Mouse (Mus musculus): ENCODE measurements around the gene Pgpep1.

Gene Pgpep1

GRCm38 (mm10) chr8:70632346-70632892 lies 27.8 kb downstream of the Pgpep1 start, which contains the start of gene Gdf15:
Gene Gdf15 (minus strand): TSS chr8:70632456.
- DNase-seq (ENCODE audit: low spot score in 2 of 2), result no peak

- DNase-seq (ENCODE audit: low spot score in 2 of 2), result no peak
Measured at GRCm38 (mm10) chr8:70631436-70631835, 28.8 kb downstream of the Pgpep1 start.

- DNase-seq (ENCODE audit: low spot score in 2 of 2), result peak in 1 of 2 experiments; percentile 66
Measured at GRCm38 (mm10) chr8:70630532-70631381, 29.4 kb downstream of the Pgpep1 start.

GRCm38 (mm10) chr8:70629574-70630531 lies 30.3 kb downstream of the Pgpep1 start:
- peak; percentile 77 to 83 for DNase-seq (ENCODE audit: low spot score in 2 of 2)

GRCm38 (mm10) chr8:70628986-70629490 lies 31.1 kb downstream of the Pgpep1 start:
- DNase-seq (ENCODE audit: low spot score in 2 of 2), result no peak

GRCm38 (mm10) chr8:70627041-70627440 lies 33.1 kb downstream of the Pgpep1 start:
- no peak for DNase-seq (ENCODE audit: low spot score in 2 of 2)

GRCm38 (mm10) chr8:70625104-70625503 lies 35.1 kb downstream of the Pgpep1 start:
- peak in 1 of 2 experiments; percentile 62 for DNase-seq (ENCODE audit: low spot score in 2 of 2)

- DNase-seq (ENCODE audit: low spot score in 2 of 2), result no peak
Measured at GRCm38 (mm10) chr8:70622220-70622619, 38.0 kb downstream of the Pgpep1 start.

GRCm38 (mm10) chr8:70618888-70619334 lies 41.3 kb downstream of the Pgpep1 start:
- no peak for DNase-seq (ENCODE audit: low spot score in 2 of 2)

- DNase-seq (ENCODE audit: low spot score in 2 of 2), result no peak
Measured at GRCm38 (mm10) chr8:70617985-70618384, 42.2 kb downstream of the Pgpep1 start.

- no peak for DNase-seq (ENCODE audit: low spot score in 2 of 2)
Measured at GRCm38 (mm10) chr8:70616645-70617044, 43.5 kb downstream of the Pgpep1 start.

- no peak for DNase-seq (ENCODE audit: low spot score in 2 of 2)
Measured at GRCm38 (mm10) chr8:70615894-70616293, 44.3 kb downstream of the Pgpep1 start, which contains the start of gene Lrrc25. Gene Lrrc25 (plus strand): TSS chr8:70616155.

GRCm38 (mm10) chr8:70615281-70615680 lies 44.9 kb downstream of the Pgpep1 start:
- no peak for DNase-seq (ENCODE audit: low spot score in 2 of 2)

GRCm38 (mm10) chr8:70614469-70614868 lies 45.7 kb downstream of the Pgpep1 start:
- DNase-seq (ENCODE audit: low spot score in 2 of 2), result no peak

- no peak for DNase-seq (ENCODE audit: low spot score in 2 of 2)
Measured at GRCm38 (mm10) chr8:70613763-70614162, 46.4 kb downstream of the Pgpep1 start.

GRCm38 (mm10) chr8:70611849-70612248 lies 48.3 kb downstream of the Pgpep1 start:
- peak; percentile 82 to 87 for DNase-seq (ENCODE audit: low spot score in 2 of 2)

- DNase-seq (ENCODE audit: low spot score in 2 of 2), result peak; percentile 79 to 85
Measured at GRCm38 (mm10) chr8:70610796-70611771, 49.1 kb downstream of the Pgpep1 start.

- peak; percentile 83 to 91 for DNase-seq (ENCODE audit: low spot score in 2 of 2)
Measured at GRCm38 (mm10) chr8:70609849-70610795, 50.1 kb downstream of the Pgpep1 start.

- peak; percentile 78 to 89 for DNase-seq (ENCODE audit: low spot score in 2 of 2)
Measured at GRCm38 (mm10) chr8:70609368-70609848, 50.8 kb downstream of the Pgpep1 start.
